Mouse (Mus musculus): ENCODE results near the gene Ghrl.

GRCm38 (mm10) chr6:113743111-113743510 is 23.4 kb upstream of the Ghrl start:
- no peak for TF ChIP-seq CTCF (IDR thresholded peaks at IDR 0.05; ENCODE audit: borderline replicate concordance, control insufficient read depth, extremely low read depth, insufficient read depth, low read length, poor library complexity)
- TF ChIP-seq POLR2A (IDR thresholded peaks at IDR 0.05; ENCODE audit: control insufficient read depth, extremely low read depth, insufficient read depth, low read length, poor library complexity) = no peak
